21 mouse cellular contexts compared by ENCODE assay signal in the genomic region with DNA sequence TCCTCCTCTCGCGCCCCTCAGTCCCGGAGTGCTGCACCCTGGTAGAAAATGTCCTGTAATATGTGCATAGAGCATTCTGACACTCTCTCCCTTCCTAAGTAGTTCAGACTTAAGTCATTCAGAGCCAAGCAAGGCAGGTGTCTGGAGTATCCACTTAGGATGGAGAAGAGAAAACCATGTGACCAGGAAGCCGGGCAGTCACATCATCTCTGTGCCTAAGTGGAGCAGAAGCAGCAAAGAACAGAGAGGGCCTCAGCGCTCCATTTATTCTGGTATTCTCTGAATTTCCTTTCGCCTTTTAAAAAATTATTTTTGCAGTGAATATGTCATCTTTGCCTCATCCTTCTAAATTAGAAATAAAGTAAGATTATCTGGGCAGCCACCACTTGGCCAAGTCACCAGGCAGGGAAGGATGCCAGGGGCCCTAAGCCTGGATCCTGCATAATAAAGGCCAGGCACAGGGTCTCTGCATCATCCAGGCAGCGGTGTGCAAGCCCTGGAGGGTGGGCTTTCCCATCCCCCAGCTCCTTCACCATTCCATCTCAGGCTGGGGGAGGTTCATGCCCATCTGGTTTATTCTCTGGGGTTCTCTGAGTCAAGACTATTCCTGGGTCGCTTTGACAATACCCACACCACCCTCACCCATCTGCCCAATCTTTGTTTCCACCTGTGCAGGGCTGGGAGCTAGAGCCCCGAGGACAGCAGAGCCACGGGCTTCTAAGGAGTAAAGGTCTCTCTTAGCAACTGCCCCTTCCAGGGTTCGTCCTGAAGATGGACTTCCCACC. TPM values are rescaled to one million over a fixed set of nuclear protein-coding genes. Genes with fewer than 3 reads are reported as not detected.
DNase-seq lines count a peak whose midpoint lies in the region; ATAC-seq lines count a peak whose summit lies in the region.
"Had no signal": no experiment of that assay in that cellular context is flagged by ENCODE, and none has a peak within 500 bp of the region (broad histone marks: within the 10 kb centered on the region; RNA-seq: fewer than 3 reads in every experiment).

No protein-coding gene starts in this region.

- WGBS in hindbrain, embryonic 12.5 days = 81% methylated on average over 11 of the region's 11 CpGs
- WGBS in hindbrain, embryonic 14.5 days = 70% methylated on average over 11 of the region's 11 CpGs
- 69% methylated on average over 11 of the region's 11 CpGs for WGBS in liver, embryonic 11.5 days

- no peak overlapping the region for H3K27ac ChIP-seq in hindbrain, embryonic 12.5 days
- H3K27ac ChIP-seq in hindbrain, embryonic 14.5 days = no peak overlapping the region
- H3K27ac ChIP-seq in liver, embryonic 11.5 days (ENCODE audit: low read depth, low read length) = no peak overlapping the region
- H3K27ac ChIP-seq: embryonic facial prominence, embryonic 15.5 days; forebrain, embryonic 10.5 days; heart, adult 2 months; hindbrain, embryonic 10.5 days; kidney, postnatal 0 days; limb, embryonic 15.5 days had no signal

- ATAC-seq in hindbrain, embryonic 12.5 days (ENCODE audit: low FRiP score) = 0 out of 2 replicates have a peak, but pooled peaks have one; percentile 17
- no peak for ATAC-seq in hindbrain, embryonic 14.5 days (ENCODE audit: low FRiP score)
- ATAC-seq in liver, embryonic 11.5 days (replicated peaks; ENCODE audit: low FRiP score) = no peak
- ATAC-seq: CD4-positive, CD25-positive, alpha-beta regulatory T cell, adult 4 months; liver, postnatal 0 days had no signal

- no peak overlapping the region for H3K9ac ChIP-seq in hindbrain, embryonic 12.5 days
- H3K9ac ChIP-seq in hindbrain, embryonic 14.5 days = no peak overlapping the region
- no peak overlapping the region for H3K9ac ChIP-seq in liver, embryonic 11.5 days (ENCODE audit: low read depth, low read length)
- H3K9ac ChIP-seq: embryonic facial prominence, embryonic 15.5 days; limb, embryonic 15.5 days; liver, postnatal 0 days had no signal

- no peaks in the 10 kb centered on the region for H3K27me3 ChIP-seq in hindbrain, embryonic 12.5 days
- no peaks in the 10 kb centered on the region for H3K27me3 ChIP-seq in hindbrain, embryonic 14.5 days (ENCODE audit: control insufficient read depth, insufficient read depth, low read length)
- H3K27me3 ChIP-seq in liver, embryonic 11.5 days (replicated peaks; ENCODE audit: control insufficient read depth, insufficient read depth, low read length) = no peaks in the 10 kb centered on the region
- H3K27me3 ChIP-seq: embryonic facial prominence, embryonic 15.5 days; limb, embryonic 15.5 days had no signal

- peaks cover 7% of the 10 kb centered on the region; the same call in 1 of the 2 replicates for H3K36me3 ChIP-seq in hindbrain, embryonic 12.5 days
- H3K36me3 ChIP-seq in hindbrain, embryonic 14.5 days (replicated peaks; ENCODE audit: control insufficient read depth, insufficient read depth) = peaks cover 10% of the 10 kb centered on the region; the same call in 1 of the 2 replicates
- H3K36me3 ChIP-seq in liver, embryonic 11.5 days (ENCODE audit: control insufficient read depth, insufficient read depth, low read length) = no peaks in the 10 kb centered on the region
- H3K36me3 ChIP-seq: embryonic facial prominence, embryonic 15.5 days; G1E had no signal

- no peaks in the 10 kb centered on the region for H3K9me3 ChIP-seq in hindbrain, embryonic 12.5 days (replicated peaks)
- no peaks in the 10 kb centered on the region for H3K9me3 ChIP-seq in hindbrain, embryonic 14.5 days (ENCODE audit: control insufficient read depth, low read length)
- no peaks in the 10 kb centered on the region for H3K9me3 ChIP-seq in liver, embryonic 11.5 days (ENCODE audit: control insufficient read depth, low read length)
- H3K9me3 ChIP-seq: embryonic facial prominence, embryonic 15.5 days; forebrain, embryonic 10.5 days; G1E; hindbrain, embryonic 10.5 days; limb, embryonic 15.5 days had no signal

- H3K4me3 ChIP-seq in hindbrain, embryonic 12.5 days = no peak overlapping the region
- no peak overlapping the region for H3K4me3 ChIP-seq in hindbrain, embryonic 14.5 days (replicated peaks; ENCODE audit: low read length)
- no peak overlapping the region for H3K4me3 ChIP-seq in liver, embryonic 11.5 days (ENCODE audit: low read depth, low read length)
- H3K4me3 ChIP-seq: embryonic facial prominence, embryonic 15.5 days; forebrain, embryonic 10.5 days; heart, adult 2 months; hindbrain, embryonic 10.5 days; limb, embryonic 15.5 days had no signal

- peak; percentile 15 to 28 for DNase-seq in cerebellum, postnatal 10 days
- no peak for DNase-seq in cerebellum, adult 11-12 months
- no peak for DNase-seq in hindbrain, embryonic 14.5 days (ENCODE audit: low spot score)
- DNase-seq in left cerebral cortex, postnatal 25 days (ENCODE audit: low spot score in 2 of 2) = peak; percentile 35 to 85
- no peak for DNase-seq in left cerebral cortex, postnatal 10 days (ENCODE audit: extremely low spot score in 1 of 2, low spot score in 2 of 2)
- peak; percentile 31 to 36 for DNase-seq in layer of hippocampus, postnatal 36 days
- no peak for DNase-seq in liver, embryonic 11.5 days (ENCODE audit: low spot score)
- DNase-seq: cerebellum, adult 9-11 months; embryo, embryonic 11 days; heart, adult 2 months; kidney, adult 11 months; liver, postnatal 0 days; lung, postnatal 14 days had no signal

- H3K4me2 ChIP-seq in hindbrain, embryonic 12.5 days (replicated peaks) = no peak overlapping the region
- H3K4me2 ChIP-seq in hindbrain, embryonic 14.5 days (replicated peaks) = no peak overlapping the region
- no peak overlapping the region for H3K4me2 ChIP-seq in liver, embryonic 11.5 days
- H3K4me2 ChIP-seq: embryonic facial prominence, embryonic 15.5 days; limb, embryonic 15.5 days had no signal

- intact Hi-C loops in left cerebral cortex, postnatal 25 days (cut with DNase I) = loop anchor here (1.0 kb wide), 1 partner anchor 90 kb away; no protein-coding TSS in a partner anchor
- intact Hi-C loops in left cerebral cortex, postnatal 10 days (cut with DNase I) = loop anchor here (5.0 kb wide), 1 partner anchor 130 kb away; no protein-coding TSS in a partner anchor

- no peaks in the 10 kb centered on the region for H3K4me1 ChIP-seq in hindbrain, embryonic 12.5 days
- H3K4me1 ChIP-seq in hindbrain, embryonic 14.5 days (replicated peaks; ENCODE audit: control insufficient read depth, insufficient read depth, low read length) = no peaks in the 10 kb centered on the region
- no peaks in the 10 kb centered on the region for H3K4me1 ChIP-seq in liver, embryonic 11.5 days (replicated peaks; ENCODE audit: control insufficient read depth, insufficient read depth, low read length)
- H3K4me1 ChIP-seq: embryonic facial prominence, embryonic 15.5 days; hindbrain, embryonic 10.5 days; limb, embryonic 15.5 days had no signal

RNA-seq across cellular contexts. Expression of a gene that starts 47.8 kb away (rescaled TPM):
- polyA plus RNA-seq in hindbrain, embryonic 12.5 days (2016; fragmentation: Nextera tagmentation; extraction: Ambion mirVana) = 104 and 114 TPM in 2 replicates
- polyA plus RNA-seq in hindbrain, embryonic 14.5 days (2014; fragmentation: Nextera tagmentation; extraction: Ambion mirVana) = 197 and 225 TPM in 2 replicates
- 10 to 100 TPM; 37.7 to 38.8 TPM for total RNA-seq in left cerebral cortex, postnatal 25 days (2021)
- total RNA-seq in left cerebral cortex, postnatal 10 days (2021) = 10 to 100 TPM; 63.5 to 70.4 TPM
- total RNA-seq in layer of hippocampus, postnatal 36 days (2021) = 10 to 100 TPM; 26.8 to 27.5 TPM
- polyA plus RNA-seq in liver, embryonic 11.5 days (2014; fragmentation: Nextera tagmentation; extraction: Ambion mirVana) = 24.0 and 24.8 TPM in 2 replicates
- polyA plus RNA-seq: G1E had no signal

Comparison
In these comparisons a context has a peak if more than half of its experiments do, and no peak if none do; other contexts are left out.
1. DNase-seq: peak in cerebellum, postnatal 10 days (2 of 2), left cerebral cortex, postnatal 25 days (2 of 2) and layer of hippocampus, postnatal 36 days (2 of 2); none in cerebellum, adult 11-12 months (single experiment), hindbrain, embryonic 14.5 days (single experiment), left cerebral cortex, postnatal 10 days (0 of 2) and liver, embryonic 11.5 days (single experiment).